Mouse (Mus musculus) urinary bladder, postnatal 10 days (tissue): ENCODE results near the gene Gm3476.
A peak's percentile ranks its signal among the peaks of the same experiment; 100 is the strongest.
"Not testable (repeated sequence)": the region's sequence is repeated elsewhere in the genome, so short reads cannot be mapped to it uniquely, and the experiment has no call there.

Experiments
- DNase-seq: peaks from one replicate; pipeline ENCODE4 v3.0.0; 2022; ENCODE audit warnings: low spot score

Gm3476 gene

DNA sequence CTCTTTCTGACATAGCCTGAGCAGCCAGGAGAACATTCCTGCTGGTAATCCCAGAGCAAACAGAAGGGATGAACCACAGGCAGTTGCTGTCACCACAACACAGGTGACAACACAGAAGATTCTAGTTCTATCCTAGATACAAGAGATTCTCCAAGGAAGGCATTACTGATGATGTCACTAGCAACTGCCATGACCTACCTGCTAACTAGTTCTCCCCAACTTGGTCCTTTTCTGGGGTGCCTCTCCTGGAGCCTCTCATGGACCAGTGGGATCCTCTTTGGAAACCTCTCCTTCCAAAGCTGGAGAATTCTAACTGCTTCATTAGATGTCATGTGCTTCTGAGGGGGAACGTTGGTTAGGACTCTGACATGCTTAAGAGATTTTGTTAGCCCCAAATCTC is at the start of gene Gm3476:
Gm3476 (minus strand) TSS at position 101 of the 400 bp plus-strand sequence.
- DNase-seq: not testable (repeated sequence)

DNA sequence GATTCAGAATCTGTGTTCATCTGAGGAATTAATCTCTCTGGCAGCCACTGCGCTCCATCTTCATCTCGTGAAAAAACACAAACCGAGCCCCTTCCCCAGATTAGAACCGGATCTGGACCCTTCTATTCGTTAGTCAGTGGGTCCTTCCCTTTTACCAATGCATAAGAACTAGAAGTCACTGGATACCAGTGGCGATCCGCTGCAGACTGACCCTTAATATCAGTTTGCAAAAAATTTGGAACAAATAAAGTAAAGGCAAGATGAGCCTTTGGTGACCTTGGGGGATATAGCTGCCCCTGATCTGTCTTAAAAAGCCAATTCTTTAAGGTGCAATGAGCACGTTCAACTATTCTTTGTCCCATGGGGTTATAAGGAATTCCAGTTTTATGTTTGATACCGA is 37.9 kb upstream of the Gm3476 start:
- DNase-seq: not testable (repeated sequence)

- not testable (repeated sequence) for DNase-seq
Measured at GRCm38 (mm10) chr14:6161085-6161484, 35.5 kb upstream of the Gm3476 start.

DNA sequence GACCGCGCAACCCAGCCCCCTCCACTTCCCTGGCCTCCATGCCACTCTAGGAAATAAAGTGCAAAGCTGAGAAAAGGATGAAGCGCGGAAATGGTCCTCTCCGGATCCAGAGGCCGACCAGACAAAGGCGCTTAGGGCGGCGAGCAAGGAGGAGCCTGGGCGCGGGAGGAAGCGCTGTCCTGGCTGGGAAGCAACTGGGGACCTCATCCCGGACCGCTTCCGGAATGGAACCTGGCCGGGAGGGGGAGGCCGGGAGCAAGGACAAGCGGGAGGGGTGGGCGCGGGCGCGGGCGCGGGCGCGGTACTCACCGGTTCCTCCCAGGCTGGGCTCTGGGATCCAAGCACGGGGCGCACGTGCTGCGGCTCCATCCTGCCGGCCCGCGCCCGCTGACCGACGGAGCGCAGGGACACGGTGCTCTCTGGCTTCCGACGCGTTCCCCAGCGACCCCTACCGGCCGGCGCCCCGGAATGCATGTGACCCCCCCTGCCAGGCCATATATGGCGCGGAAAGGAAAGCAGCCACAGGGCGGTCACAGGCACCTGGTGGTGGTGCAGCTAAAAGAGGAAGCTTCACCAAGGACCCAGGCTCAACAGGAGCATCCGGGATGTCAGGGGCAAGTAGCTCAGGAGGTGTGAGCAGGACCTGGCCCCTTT is 17.2 kb downstream of the Gm3476 start, which contains the start of gene Gm3468:
Gm3468 (minus strand) TSS at position 394 of the 654 bp plus-strand sequence.
- peak; percentile 14 for DNase-seq

GRCm38 (mm10) chr14:6107500-6107899 is 18.1 kb downstream of the Gm3476 start:
- not testable (repeated sequence) for DNase-seq

DNA sequence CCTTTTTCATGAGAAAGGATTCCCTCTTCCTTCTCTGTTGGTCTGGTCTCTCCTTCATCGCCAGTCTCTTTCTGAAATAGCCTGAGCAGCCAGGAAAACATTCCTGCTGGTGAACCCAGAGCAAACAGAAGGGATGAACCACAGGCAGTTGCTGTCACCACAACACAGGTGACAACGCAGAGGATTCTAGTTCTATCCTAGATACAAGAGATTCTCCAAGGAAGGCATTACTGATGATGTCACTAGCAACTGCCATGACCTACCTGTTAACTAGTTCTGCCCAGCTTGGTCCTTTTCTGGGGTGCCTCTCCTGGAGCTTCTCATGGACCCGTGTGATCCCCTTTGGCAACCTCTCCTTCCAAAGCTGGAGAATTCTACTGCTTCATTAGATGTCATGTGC is 31.8 kb downstream of the Gm3476 start, which contains the start of gene Gm8206:
Gm8206 (minus strand) TSS at position 101 of the 400 bp plus-strand sequence.
- DNase-seq: not testable (repeated sequence)

- DNase-seq: not testable (repeated sequence)
Measured at GRCm38 (mm10) chr14:6058167-6058566, 67.4 kb downstream of the Gm3476 start, which contains the start of gene Gm6337. Gene Gm6337, minus strand, starts transcription at chr14:6058267.
